Mouse (Mus musculus): Measurements from ENCODE around the gene Bphl. TPM values are rescaled to one million over a fixed set of nuclear protein-coding genes. Genes with fewer than 3 reads are reported as not detected.

Gene Bphl
- 56.5 and 58.3 TPM in 2 replicates for polyA plus RNA-seq (2012; rRNA removed)

GRCm38 (mm10) chr13:34037172-34038055 lies at the start of gene Bphl:
Gene Bphl, plus strand, starts transcription at chr13:34037597.
- DNase-seq (ENCODE audit: low read depth) = peak; percentile 42

- DNase-seq (ENCODE audit: low read depth) = no peak
Measured at GRCm38 (mm10) chr13:33989625-33990024, 47.8 kb upstream of the Bphl start.

- no peak for DNase-seq (ENCODE audit: low read depth)
Measured at GRCm38 (mm10) chr13:33995197-33995596, 42.2 kb upstream of the Bphl start.

- DNase-seq (ENCODE audit: low read depth) = peak; percentile 42
Measured at GRCm38 (mm10) chr13:34002058-34003006, 35.1 kb upstream of the Bphl start, which contains the start of the genes Ripk1 and Serpinb6a. Gene Ripk1, plus strand, starts transcription at chr13:34002363. Gene Serpinb6a, minus strand, starts transcription at chr13:34002794.

- no peak for DNase-seq (ENCODE audit: low read depth)
Measured at GRCm38 (mm10) chr13:34003058-34003457, 34.3 kb upstream of the Bphl start.

GRCm38 (mm10) chr13:34007234-34007633 lies 30.2 kb upstream of the Bphl start:
- no peak for DNase-seq (ENCODE audit: low read depth)

- no peak for DNase-seq (ENCODE audit: low read depth)
Measured at GRCm38 (mm10) chr13:34016927-34017569, 20.3 kb upstream of the Bphl start.

GRCm38 (mm10) chr13:34018521-34018920 lies 18.9 kb upstream of the Bphl start:
- DNase-seq (ENCODE audit: low read depth) = no peak

- DNase-seq (ENCODE audit: low read depth) = no peak
Measured at GRCm38 (mm10) chr13:34021998-34022397, 15.4 kb upstream of the Bphl start.

GRCm38 (mm10) chr13:34032041-34032440 lies 5.4 kb upstream of the Bphl start:
- no peak for DNase-seq (ENCODE audit: low read depth)

GRCm38 (mm10) chr13:34035424-34035823 lies 2.0 kb upstream of the Bphl start:
- DNase-seq (ENCODE audit: low read depth) = no peak

GRCm38 (mm10) chr13:34036726-34037125 lies 671 bp upstream of the Bphl start:
- DNase-seq (ENCODE audit: low read depth) = no peak

GRCm38 (mm10) chr13:34038056-34038432 lies 647 bp downstream of the Bphl start:
- DNase-seq (ENCODE audit: low read depth) = no peak

- DNase-seq (ENCODE audit: low read depth) = no peak
Measured at GRCm38 (mm10) chr13:34038901-34039341, 1.5 kb downstream of the Bphl start.

- DNase-seq (ENCODE audit: low read depth) = no peak
Measured at GRCm38 (mm10) chr13:34040091-34040490, 2.7 kb downstream of the Bphl start.

- no peak for DNase-seq (ENCODE audit: low read depth)
Measured at GRCm38 (mm10) chr13:34043716-34044393, 6.5 kb downstream of the Bphl start.

- DNase-seq (ENCODE audit: low read depth) = no peak
Measured at GRCm38 (mm10) chr13:34045511-34046249, 8.3 kb downstream of the Bphl start.

- DNase-seq (ENCODE audit: low read depth) = no peak
Measured at GRCm38 (mm10) chr13:34046421-34047012, 9.1 kb downstream of the Bphl start.

- DNase-seq (ENCODE audit: low read depth) = no peak
Measured at GRCm38 (mm10) chr13:34047526-34047925, 10.1 kb downstream of the Bphl start.

GRCm38 (mm10) chr13:34050479-34050878 lies 13.1 kb downstream of the Bphl start:
- no peak for DNase-seq (ENCODE audit: low read depth)
